Comparison of ENCODE assay signal across 23 mouse cellular contexts in genomic region chr4:129151276-129151811, GRCm38 (mm10). TPM values are rescaled to one million over a fixed set of nuclear protein-coding genes. Genes with fewer than 3 reads are reported as not detected.
DNase-seq lines count a peak whose midpoint lies in the region; ATAC-seq and TF ChIP-seq lines count a peak whose summit lies in the region.
"Had no signal": no experiment of that assay in that cellular context is flagged by ENCODE, and none has a peak within 500 bp of the region (broad histone marks: within the 10 kb centered on the region; RNA-seq: fewer than 3 reads in every experiment).

No protein-coding gene starts in this region.

- no peak overlapping the region for H3K4me3 ChIP-seq in kidney, adult 2 months (ENCODE audit: insufficient read depth, low read depth, low read length)
- no peak overlapping the region for H3K4me3 ChIP-seq in intestine, postnatal 0 days (ENCODE audit: low read depth, low read length)
- H3K4me3 ChIP-seq in kidney, postnatal 0 days (replicated peaks; ENCODE audit: low read depth, low read length): no peak overlapping the region
- H3K4me3 ChIP-seq in neural tube, embryonic 15.5 days (replicated peaks): no peak overlapping the region
- H3K4me3 ChIP-seq: gastrocnemius, adult 2 months; hindbrain, embryonic 12.5 days; stomach, embryonic 15.5 days had no signal

- H3K36me3 ChIP-seq in kidney, adult 2 months (ENCODE audit: control insufficient read depth, insufficient read depth, low read length): peaks cover 5% of the 10 kb centered on the region
- peaks cover 15% of the 10 kb centered on the region for H3K36me3 ChIP-seq in intestine, postnatal 0 days (ENCODE audit: control insufficient read depth, insufficient read depth)
- H3K36me3 ChIP-seq in kidney, postnatal 0 days (ENCODE audit: insufficient read depth, low read length): peaks cover 33% of the 10 kb centered on the region
- peaks cover 54% of the 10 kb centered on the region for H3K36me3 ChIP-seq in neural tube, embryonic 15.5 days

- no peak overlapping the region for H3K9ac ChIP-seq in intestine, postnatal 0 days (ENCODE audit: low read depth, low read length)
- H3K9ac ChIP-seq in kidney, postnatal 0 days (ENCODE audit: low read depth, low read length): no peak overlapping the region
- H3K9ac ChIP-seq in neural tube, embryonic 15.5 days (replicated peaks): no peak overlapping the region
- H3K9ac ChIP-seq: forebrain, postnatal 0 days; hindbrain, embryonic 12.5 days; stomach, embryonic 15.5 days had no signal

- H3K27ac ChIP-seq in kidney, adult 2 months (ENCODE audit: insufficient read depth, low read depth, low read length): no peak overlapping the region
- H3K27ac ChIP-seq in intestine, postnatal 0 days (ENCODE audit: low read depth, low read length): peak overlapping the region; percentile 82
- H3K27ac ChIP-seq in kidney, postnatal 0 days: peak overlapping the region; percentile 64; the same call in 1 of the 2 replicates
- H3K27ac ChIP-seq in neural tube, embryonic 15.5 days (replicated peaks): peak overlapping the region; percentile 54; the same call in 1 of the 2 replicates
- H3K27ac ChIP-seq: gastrocnemius, adult 2 months; hindbrain, embryonic 12.5 days; stomach, embryonic 15.5 days had no signal

- ATAC-seq in intestine, postnatal 0 days: peak; percentile 96
- ATAC-seq in kidney, postnatal 0 days (replicated peaks; ENCODE audit: low FRiP score, low read depth): peak; percentile 49; the same call in 1 of the 2 replicates
- ATAC-seq in neural tube, embryonic 15.5 days (ENCODE audit: low FRiP score): peak; percentile 31; the same call in 1 of the 2 replicates
- ATAC-seq: forebrain, postnatal 0 days had no signal

- peak overlapping the region; percentile 17 for H3K4me2 ChIP-seq in intestine, postnatal 0 days (replicated peaks; ENCODE audit: low read depth)
- H3K4me2 ChIP-seq in kidney, postnatal 0 days (ENCODE audit: low read length): no peak overlapping the region
- H3K4me2 ChIP-seq in neural tube, embryonic 15.5 days: no peak overlapping the region
- H3K4me2 ChIP-seq: hindbrain, embryonic 12.5 days; liver, embryonic 11.5 days; stomach, embryonic 15.5 days had no signal

- no peak for TF ChIP-seq POLR2A in kidney, adult 2 months (IDR thresholded peaks at IDR 0.05; ENCODE audit: low read depth, low read length)

- no peaks in the 10 kb centered on the region for H3K4me1 ChIP-seq in kidney, adult 2 months (ENCODE audit: control insufficient read depth, insufficient read depth, low read length)
- H3K4me1 ChIP-seq in intestine, postnatal 0 days (replicated peaks; ENCODE audit: control insufficient read depth, insufficient read depth, low read length): no peaks in the 10 kb centered on the region; the same call in 1 of the 2 replicates
- no peaks in the 10 kb centered on the region for H3K4me1 ChIP-seq in kidney, postnatal 0 days (replicated peaks; ENCODE audit: insufficient read depth, low read length)
- 0 out of 2 replicates have a peak, but pooled peaks cover 2% of the 10 kb centered on the region for H3K4me1 ChIP-seq in neural tube, embryonic 15.5 days

- no peak for TF ChIP-seq CTCF in kidney, adult 2 months (conservative IDR thresholded peaks at IDR 0.05; ENCODE audit: insufficient read depth, insufficient read length, low read depth, low read length)
- TF ChIP-seq CTCF in intestine, postnatal 0 days (IDR thresholded peaks at IDR 0.05; ENCODE audit: low read depth): no peak
- TF ChIP-seq CTCF in kidney, postnatal 0 days (IDR thresholded peaks at IDR 0.05; ENCODE audit: low read depth): no peak

- 72% methylated on average over 4 of the region's 4 CpGs for WGBS in kidney, adult 2 months
- 33% methylated on average over 4 of the region's 4 CpGs for WGBS in intestine, postnatal 0 days
- WGBS in kidney, postnatal 0 days: 79% methylated on average over 4 of the region's 4 CpGs
- 20% methylated on average over 4 of the region's 4 CpGs for WGBS in neural tube, embryonic 15.5 days

- DNase-seq in kidney, adult 2 months: peak; percentile 74
- no peak for DNase-seq in kidney, postnatal 4 days
- no peak for DNase-seq in kidney, postnatal 0 days (ENCODE audit: low spot score)
- no peak for DNase-seq in right cerebral cortex, postnatal 10 days (ENCODE audit: low spot score in 2 of 2)
- no peak for DNase-seq in adrenal gland, adult 18-20 months (ENCODE audit: low spot score in 2 of 2)
- DNase-seq: adrenal gland, postnatal 25 days; cerebellum, postnatal 10 days; forebrain, postnatal 0 days; gastrocnemius, adult 2 months; left cerebral cortex, postnatal 4 days; lung, adult 2 months; lung, postnatal 36 days; spleen, adult 18-20 months; thymus, postnatal 36 days had no signal

- no peaks in the 10 kb centered on the region for H3K9me3 ChIP-seq in intestine, postnatal 0 days (ENCODE audit: control insufficient read depth)
- H3K9me3 ChIP-seq in kidney, postnatal 0 days (replicated peaks; ENCODE audit: low read length): no peaks in the 10 kb centered on the region
- H3K9me3 ChIP-seq in neural tube, embryonic 15.5 days (replicated peaks): no peaks in the 10 kb centered on the region
- H3K9me3 ChIP-seq: hindbrain, embryonic 12.5 days; stomach, embryonic 15.5 days had no signal

- no peaks in the 10 kb centered on the region for H3K27me3 ChIP-seq in kidney, adult 2 months (replicated peaks; ENCODE audit: control insufficient read depth, insufficient read depth, low read length)
- no peaks in the 10 kb centered on the region for H3K27me3 ChIP-seq in intestine, postnatal 0 days (replicated peaks; ENCODE audit: control insufficient read depth, insufficient read depth, low read length)
- H3K27me3 ChIP-seq in kidney, postnatal 0 days (ENCODE audit: insufficient read depth, low read length): no peaks in the 10 kb centered on the region
- H3K27me3 ChIP-seq in neural tube, embryonic 15.5 days (replicated peaks): no peaks in the 10 kb centered on the region
- H3K27me3 ChIP-seq: hindbrain, embryonic 12.5 days; stomach, embryonic 15.5 days had no signal

RNA-seq across cellular contexts. Expression of gene Fndc5, which starts 14.5 kb away (rescaled TPM):
- 2.6 and 3.3 TPM in 2 replicates for polyA plus RNA-seq in kidney, adult 2 months (2012; rRNA removed)
- 14.5 and 15.4 TPM in 2 replicates for polyA plus RNA-seq in intestine, postnatal 0 days (2015; fragmentation: Nextera tagmentation; extraction: Ambion mirVana)
- polyA plus RNA-seq in kidney, postnatal 0 days (2015; fragmentation: Nextera tagmentation; extraction: Ambion mirVana): 5.9 and 6.3 TPM in 2 replicates
- polyA plus RNA-seq in neural tube, embryonic 15.5 days (2015; fragmentation: Nextera tagmentation; extraction: Ambion mirVana): 27.0 and 34.9 TPM in 2 replicates
- total RNA-seq in adrenal gland, adult 18-20 months (2021): 1 to 10 TPM; 2.1 to 6.3 TPM
- total RNA-seq: granulocyte monocyte progenitor cell, adult 5-6 weeks; monocyte, adult 5-6 weeks had no signal

RNA-seq across cellular contexts. Expression of gene Hpca, which starts 29.5 kb away (rescaled TPM):
- polyA plus RNA-seq in kidney, adult 2 months (2012; rRNA removed): 0.41 and 0.60 TPM in 2 replicates
- 3.9 and 4.6 TPM in 2 replicates for polyA plus RNA-seq in intestine, postnatal 0 days (2015; fragmentation: Nextera tagmentation; extraction: Ambion mirVana)
- polyA plus RNA-seq in kidney, postnatal 0 days (2015; fragmentation: Nextera tagmentation; extraction: Ambion mirVana): 0.94 and 1.0 TPM in 2 replicates
- polyA plus RNA-seq in neural tube, embryonic 15.5 days (2015; fragmentation: Nextera tagmentation; extraction: Ambion mirVana): 129 and 143 TPM in 2 replicates
- total RNA-seq in adrenal gland, adult 18-20 months (2021): 1 to 10 TPM; 2.1 to 3.1 TPM
- total RNA-seq: gastrocnemius, adult 2 months; granulocyte monocyte progenitor cell, adult 5-6 weeks; monocyte, adult 5-6 weeks had no signal
- polyA plus RNA-seq: C2C12; lung, adult 2 months had no signal

RNA-seq across cellular contexts. Expression of gene S100pbp, which starts 38.2 kb away (rescaled TPM):
- 12.6 and 13.6 TPM in 2 replicates for polyA plus RNA-seq in kidney, adult 2 months (2012; rRNA removed)
- 6.9 and 7.7 TPM in 2 replicates for polyA plus RNA-seq in intestine, postnatal 0 days (2015; fragmentation: Nextera tagmentation; extraction: Ambion mirVana)
- polyA plus RNA-seq in kidney, postnatal 0 days (2015; fragmentation: Nextera tagmentation; extraction: Ambion mirVana): 14.5 and 15.6 TPM in 2 replicates
- 16.7 TPM in 2 replicates for polyA plus RNA-seq in neural tube, embryonic 15.5 days (2015; fragmentation: Nextera tagmentation; extraction: Ambion mirVana)
- 10 to 100 TPM; 17.6 to 19.9 TPM for total RNA-seq in adrenal gland, adult 18-20 months (2021)

RNA-seq across cellular contexts. Expression of gene Yars, which starts 38.2 kb away (rescaled TPM):
- 16.3 and 17.4 TPM in 2 replicates for polyA plus RNA-seq in kidney, adult 2 months (2012; rRNA removed)
- polyA plus RNA-seq in intestine, postnatal 0 days (2015; fragmentation: Nextera tagmentation; extraction: Ambion mirVana): 35.6 and 41.8 TPM in 2 replicates
- 48.9 and 55.9 TPM in 2 replicates for polyA plus RNA-seq in kidney, postnatal 0 days (2015; fragmentation: Nextera tagmentation; extraction: Ambion mirVana)
- 109 and 111 TPM in 2 replicates for polyA plus RNA-seq in neural tube, embryonic 15.5 days (2015; fragmentation: Nextera tagmentation; extraction: Ambion mirVana)
- 10 to 100 TPM; 77.3 to 77.4 TPM for total RNA-seq in adrenal gland, adult 18-20 months (2021)

RNA-seq across cellular contexts. Expression of gene Tmem54, which starts 46.0 kb away (rescaled TPM):
- 9.3 and 9.9 TPM in 2 replicates for polyA plus RNA-seq in kidney, adult 2 months (2012; rRNA removed)
- 363 and 366 TPM in 2 replicates for polyA plus RNA-seq in intestine, postnatal 0 days (2015; fragmentation: Nextera tagmentation; extraction: Ambion mirVana)
- polyA plus RNA-seq in kidney, postnatal 0 days (2015; fragmentation: Nextera tagmentation; extraction: Ambion mirVana): 10.2 and 10.5 TPM in 2 replicates
- 3.3 TPM in 1 of 2 replicates, not detected in the other for polyA plus RNA-seq in neural tube, embryonic 15.5 days (2015; fragmentation: Nextera tagmentation; extraction: Ambion mirVana)
- total RNA-seq in adrenal gland, adult 18-20 months (2021): not detected
- total RNA-seq: adrenal gland, postnatal 25 days; forebrain, postnatal 0 days; gastrocnemius, adult 2 months; granulocyte monocyte progenitor cell, adult 5-6 weeks; left cerebral cortex, adult 18-20 months; left cerebral cortex, postnatal 4 days; monocyte, adult 5-6 weeks had no signal
- polyA plus RNA-seq: forebrain, postnatal 0 days had no signal

Comparison
In these comparisons a context has a peak if more than half of its experiments do, and no peak if none do; other contexts are left out.
1. ATAC-seq: peak in every context shown above with its lines; median percentile 96 in intestine, postnatal 0 days; 49 in kidney, postnatal 0 days; 31 in neural tube, embryonic 15.5 days.
2. RNA of gene Hpca, which starts 29.5 kb away (polyA plus RNA-seq): 129 to 143 TPM in neural tube, embryonic 15.5 days; 3.9 to 4.6 TPM in intestine, postnatal 0 days, 0.94 to 1.0 TPM in kidney, postnatal 0 days and 0.41 to 0.60 TPM in kidney, adult 2 months; every median in the first group is over 10 times any median in the second.